Comparison of ENCODE assay signal across 19 mouse cellular contexts in genomic region chr10:103715080-103715725, GRCm38 (mm10).
"Had no signal": no experiment of that assay in that cellular context is flagged by ENCODE, and none has a peak within 500 bp of the region (broad histone marks: within the 10 kb centered on the region; RNA-seq: fewer than 3 reads in every experiment).

No protein-coding gene starts in this region.

- H3K36me3 ChIP-seq: limb, embryonic 15.5 days; midbrain, embryonic 12.5 days; midbrain, embryonic 15.5 days; neural tube, embryonic 12.5 days; neural tube, embryonic 15.5 days had no signal

- H3K4me3 ChIP-seq: limb, embryonic 15.5 days; midbrain, embryonic 12.5 days; midbrain, embryonic 15.5 days; neural tube, embryonic 12.5 days; neural tube, embryonic 15.5 days had no signal

- H3K27ac ChIP-seq: kidney, postnatal 0 days; limb, embryonic 15.5 days; liver, embryonic 14.5 days; macrophage; midbrain, embryonic 12.5 days; midbrain, embryonic 15.5 days; neural tube, embryonic 12.5 days; neural tube, embryonic 15.5 days had no signal

- H3K9ac ChIP-seq: limb, embryonic 15.5 days; liver, embryonic 14.5 days; liver, postnatal 0 days; lung, embryonic 14.5 days; midbrain, embryonic 12.5 days; midbrain, embryonic 15.5 days; neural tube, embryonic 12.5 days; neural tube, embryonic 15.5 days had no signal

- DNase-seq: kidney, adult 2 months; kidney, postnatal 25 days; left cerebral cortex, postnatal 4 days; liver, postnatal 0 days; lung, embryonic 14.5 days; thymus, adult 2 months; thymus, postnatal 14 days; thymus, postnatal 4 days had no signal

- H3K27me3 ChIP-seq: limb, embryonic 15.5 days; midbrain, embryonic 12.5 days; midbrain, embryonic 15.5 days; neural tube, embryonic 12.5 days; neural tube, embryonic 15.5 days had no signal

- H3K4me2 ChIP-seq: limb, embryonic 15.5 days; liver, embryonic 11.5 days; lung, embryonic 14.5 days; midbrain, embryonic 12.5 days; midbrain, embryonic 15.5 days; neural tube, embryonic 12.5 days; neural tube, embryonic 15.5 days had no signal

- ATAC-seq: intestine, postnatal 0 days; liver, postnatal 0 days; lung, postnatal 0 days; midbrain, embryonic 15.5 days had no signal

- H3K4me1 ChIP-seq: limb, embryonic 15.5 days; midbrain, embryonic 12.5 days; midbrain, embryonic 15.5 days; neural tube, embryonic 12.5 days; neural tube, embryonic 15.5 days had no signal

- H3K9me3 ChIP-seq: limb, embryonic 15.5 days; midbrain, embryonic 12.5 days; midbrain, embryonic 15.5 days; neural tube, embryonic 12.5 days; neural tube, embryonic 15.5 days had no signal
